Mouse (Mus musculus) spleen, adult 2 months (tissue): Measurements from ENCODE around the gene Lrrn1. TPM values are rescaled to one million over a fixed set of nuclear protein-coding genes. Genes with fewer than 3 reads are reported as not detected.

ENCODE experiments used
- DNase-seq, 2 experiments: peaks; one replicate each; pipeline versions ENCODE4 v3.0.0 to v3.0.0-alpha.2; 2012 to 2021; ENCODE audit warnings: low spot score in 2 of 2, low read depth in 1 of 2
- H3K27ac ChIP-seq: fragments of 200-500 bp; 2 replicates; pipeline ENCODE4 v1.5.1; 2012; ENCODE audit warnings: low read length, inconsistent platforms; ENCODE audit not compliant: insufficient read depth
- H3K27me3 ChIP-seq: fragments of 200-500 bp; 2 replicates; pipeline ENCODE4 v1.6.1; 2012; ENCODE audit warnings: mild to moderate bottlenecking, moderate library complexity, low read length, inconsistent platforms; ENCODE audit not compliant: control insufficient read depth, insufficient read depth
- H3K36me3 ChIP-seq: fragments of 200-500 bp; 2 replicates; pipeline ENCODE4 v1.6.1; 2012; ENCODE audit warnings: mild to moderate bottlenecking, low read length, inconsistent platforms; ENCODE audit not compliant: control insufficient read depth, insufficient read depth
- H3K4me1 ChIP-seq: fragments of 200-500 bp; 2 replicates; pipeline ENCODE4 v1.6.1; 2011; ENCODE audit warnings: inconsistent platforms; ENCODE audit not compliant: control insufficient read depth, insufficient read depth, insufficient read length
- H3K4me3 ChIP-seq: fragments of 200-500 bp; 2 replicates; pipeline ENCODE4 v1.5.1; 2011; ENCODE audit warnings: mild to moderate bottlenecking, inconsistent platforms; ENCODE audit not compliant: insufficient read depth, insufficient read length; ENCODE audit errors: extremely low read depth
- CTCF ChIP-seq: fragments of 200-500 bp; IDR thresholded peaks from 2 replicates; pipeline ENCODE4 v1.5.1; 2011; ENCODE audit warnings: mild to moderate bottlenecking, inconsistent platforms; ENCODE audit not compliant: insufficient read depth, insufficient read length, insufficient replicate concordance; ENCODE audit errors: extremely low read depth
- POLR2A ChIP-seq: fragments of 200-500 bp; IDR thresholded peaks from 2 replicates; pipeline ENCODE4 v1.6.1; 2011; ENCODE audit warnings: low read depth, low read length, inconsistent platforms
- WGBS: fragments of 180-500 bp; shearing (Covaris S2); methylation state at CpG from one replicate; pipeline ENCODE4 v1.1.7; 2018; 5-methylcytosine and 5-hydroxymethylcytosine counted together
- polyA plus RNA-seq: library from polyadenylated mRNA; depleted of rRNA; stranded (reverse); fragments of >200 nt; gene quantifications from 2 replicates; pipeline ENCODE4 v1.2.3, GENCODE M21; 2012

Gene Lrrn1
- polyA plus RNA-seq, 1 experiment, result 6.1 TPM

GRCm38 (mm10) chr6:107583759-107584383 lies 54.3 kb downstream of the Lrrn1 start:
- Histone ChIP-seq H3K4me3 (no peak overlapping the region), H3K27ac (no peak overlapping the region), H3K27me3 (no peaks in the 10 kb centered on the region), H3K4me1 (no peaks in the 10 kb centered on the region), H3K36me3 (no peaks in the 10 kb centered on the region)
- TF ChIP-seq POLR2A (no peak), CTCF (no peak)
- DNase-seq, result no peak
- WGBS, result 81% methylated on average over 1 of the region's 1 CpGs

GRCm38 (mm10) chr6:107605151-107605550 lies 75.6 kb downstream of the Lrrn1 start:
- Histone ChIP-seq H3K36me3 (no peaks in the 10 kb centered on the region), H3K4me1 (no peaks in the 10 kb centered on the region), H3K27ac (no peak overlapping the region), H3K4me3 (no peak overlapping the region), H3K27me3 (no peaks in the 10 kb centered on the region)
- TF ChIP-seq POLR2A (no peak), CTCF (no peak)
- DNase-seq, result no peak

- Histone ChIP-seq H3K27ac (no peak overlapping the region), H3K4me3 (no peak overlapping the region), H3K27me3 (no peaks in the 10 kb centered on the region), H3K4me1 (no peaks in the 10 kb centered on the region), H3K36me3 (no peaks in the 10 kb centered on the region)
- DNase-seq, result no peak
- TF ChIP-seq CTCF (no peak), POLR2A (no peak)
- 48% methylated on average over 1 of the region's 1 CpGs for WGBS
These were observed 84.7 kb downstream of the Lrrn1 start for GRCm38 (mm10) chr6:107614288-107614687.
